Mouse (Mus musculus) embryo, embryonic 11 days (tissue): Measurements from ENCODE around the gene Fam118b.

Source experiments
- DNase-seq: peaks from one replicate; pipeline ENCODE4 v3.0.0-alpha.2; 2015

Gene Fam118b

GRCm38 (mm10) chr9:35267146-35267975 is at the start of gene Fam118b, which contains the start of gene Rpusd4:
Fam118b (minus strand) TSS chr9:35267805.
Rpusd4 (plus strand) TSS chr9:35267865.
- peak; percentile 97 for DNase-seq

- no peak for DNase-seq
Observed at GRCm38 (mm10) chr9:35316771-35317211, 49.2 kb upstream of the Fam118b start.

GRCm38 (mm10) chr9:35314254-35314653 is 46.6 kb upstream of the Fam118b start:
- no peak for DNase-seq

GRCm38 (mm10) chr9:35313601-35314000 is 46.0 kb upstream of the Fam118b start:
- no peak for DNase-seq

GRCm38 (mm10) chr9:35312516-35312915 is 44.9 kb upstream of the Fam118b start:
- DNase-seq, result no peak

- no peak for DNase-seq
Observed at GRCm38 (mm10) chr9:35310377-35310776, 42.8 kb upstream of the Fam118b start.

GRCm38 (mm10) chr9:35307461-35307860 is 39.9 kb upstream of the Fam118b start:
- DNase-seq, result no peak

GRCm38 (mm10) chr9:35302172-35302571 is 34.6 kb upstream of the Fam118b start:
- no peak for DNase-seq

- no peak for DNase-seq
Observed at GRCm38 (mm10) chr9:35297791-35298190, 30.2 kb upstream of the Fam118b start.

- no peak for DNase-seq
Observed at GRCm38 (mm10) chr9:35293465-35293864, 25.9 kb upstream of the Fam118b start.

GRCm38 (mm10) chr9:35290916-35291315 is 23.3 kb upstream of the Fam118b start:
- no peak for DNase-seq

- no peak for DNase-seq
Observed at GRCm38 (mm10) chr9:35290417-35290816, 22.8 kb upstream of the Fam118b start.

- peak; percentile 67 for DNase-seq
Observed at GRCm38 (mm10) chr9:35289992-35290391, 22.4 kb upstream of the Fam118b start.

GRCm38 (mm10) chr9:35286351-35286750 is 18.7 kb upstream of the Fam118b start:
- no peak for DNase-seq

GRCm38 (mm10) chr9:35284351-35284750 is 16.7 kb upstream of the Fam118b start:
- DNase-seq, result no peak

GRCm38 (mm10) chr9:35283415-35284069 is 15.9 kb upstream of the Fam118b start:
- peak; percentile 44 for DNase-seq

GRCm38 (mm10) chr9:35282851-35283200 is 15.2 kb upstream of the Fam118b start:
- peak; percentile 33 for DNase-seq

- peak; percentile 67 for DNase-seq
Observed at GRCm38 (mm10) chr9:35282006-35282850, 14.6 kb upstream of the Fam118b start.

GRCm38 (mm10) chr9:35278451-35278850 is 10.8 kb upstream of the Fam118b start:
- no peak for DNase-seq

- DNase-seq, result no peak
Observed at GRCm38 (mm10) chr9:35277855-35278365, 10.3 kb upstream of the Fam118b start.

GRCm38 (mm10) chr9:35267976-35268715 is 541 bp upstream of the Fam118b start:
- DNase-seq, result peak; percentile 22

- no peak for DNase-seq
Observed at GRCm38 (mm10) chr9:35264509-35264908, 3.1 kb downstream of the Fam118b start.
